Mouse (Mus musculus) colon, adult 2 months (tissue): ENCODE measurements around the gene Tmem18. TPM values are rescaled to one million over a fixed set of nuclear protein-coding genes. Genes with fewer than 3 reads are reported as not detected.

ENCODE experiments used
- polyA plus RNA-seq: library from polyadenylated mRNA; depleted of rRNA; stranded (reverse); fragments of >200 nt; gene quantifications from 2 replicates; pipeline ENCODE4 v1.2.3, GENCODE M21; 2012; rRNA removed

Tmem18 gene
- 9.3 and 10.7 TPM in 2 replicates for polyA plus RNA-seq

DNA sequence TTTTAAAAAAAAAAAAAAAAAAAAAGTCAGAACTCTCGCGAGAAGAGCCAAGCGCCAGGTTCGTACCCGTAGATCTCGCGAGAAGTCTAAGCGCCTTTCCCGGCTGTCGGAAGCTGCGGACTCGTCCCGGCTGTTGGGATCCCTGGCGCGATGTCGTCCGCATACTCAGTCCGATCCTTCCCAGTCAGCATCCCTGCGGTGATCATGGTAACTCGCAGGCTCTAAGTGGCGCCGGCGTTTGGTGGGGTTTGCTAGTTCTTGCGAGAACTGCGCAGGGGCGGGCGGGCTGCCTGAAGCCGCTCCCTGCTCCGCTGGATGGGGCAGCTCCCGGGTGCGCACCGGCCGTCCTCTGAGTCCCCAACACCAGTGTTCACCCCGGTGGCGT, at the start of gene Tmem18:
Gene Tmem18 (plus strand): TSS at position 71 of the 385 bp plus-strand sequence.

Other genes with a start within 250 kb of the Tmem18 start
- gene Sntg2, start 211.1 kb upstream of the Tmem18 start, polyA plus RNA-seq, result 10.8 and 13.4 TPM in 2 replicates